Mouse (Mus musculus): ENCODE measurements around the gene Edn1. TPM values are rescaled to one million over a fixed set of nuclear protein-coding genes. Genes with fewer than 3 reads are reported as not detected.

Gene Edn1
- 10 to 100 TPM in 7 of 26 experiments, 1 to 10 TPM in 10, under 1 TPM in 3, not detected in 6; 0.71 to 33.7 (median 2.8) TPM for total RNA-seq (2018; cell fraction: chromatin; rRNA removed)
- 10 to 100 TPM in 8 of 26 experiments, 1 to 10 TPM in 10, under 1 TPM in 7, not detected in 1; 0.13 to 41.7 (median 2.7) TPM for total RNA-seq (2018; cell fraction: cytosol; rRNA removed)
- 100 to 1,000 TPM in 1 of 26 experiments, 10 to 100 TPM in 11, 1 to 10 TPM in 8, under 1 TPM in 5, not detected in 1; 0.54 to 112 (median 8.7) TPM for total RNA-seq (2018; cell fraction: nucleus; rRNA removed)
- polyA plus RNA-seq (2018): 0.41 to 0.55 TPM (median 0.44 TPM) in 3 replicates

DNA sequence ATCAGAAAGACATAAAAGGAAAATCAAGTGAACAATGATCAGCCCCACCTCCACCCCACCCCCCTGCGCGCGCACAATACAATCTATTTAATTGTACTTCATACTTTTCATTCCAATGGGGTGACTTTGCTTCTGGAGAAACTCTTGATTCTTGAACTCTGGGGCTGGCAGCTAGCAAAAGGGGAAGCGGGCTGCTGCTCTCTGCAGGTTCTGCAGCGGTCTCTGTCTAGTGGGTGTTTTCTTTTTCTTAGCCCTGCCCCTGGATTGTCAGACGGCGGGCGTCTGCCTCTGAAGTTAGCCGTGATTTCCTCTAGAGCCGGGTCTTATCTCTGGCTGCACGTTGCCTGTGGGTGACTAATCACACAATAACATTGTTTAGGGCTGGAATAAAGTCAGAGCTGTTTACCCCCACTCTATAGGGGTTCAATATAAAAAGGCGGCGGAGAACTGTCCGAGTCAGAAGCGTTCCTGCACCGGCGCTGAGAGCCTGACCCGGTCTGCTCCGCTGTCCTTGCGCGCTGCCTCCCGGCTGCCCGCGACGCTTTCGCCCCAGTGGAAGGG, at the start of gene Edn1:
Gene Edn1, plus strand, starts transcription at position 316 of the 561 bp plus-strand sequence.
- 3% methylated on average over 26 of the region's 26 CpGs for WGBS (ENCODE audit: missing documents)
- Histone ChIP-seq H3K79me2 (ENCODE audit: inconsistent target) (no peaks in the 10 kb centered on the region), H3K27ac (no peak within 1 kb of the TSS), H3K4me3 (ENCODE audit: inconsistent target) (peak within 1 kb of the TSS; percentile 25), H3K36me3 (ENCODE audit: inconsistent target) (no peaks in the 10 kb centered on the region)

DNA sequence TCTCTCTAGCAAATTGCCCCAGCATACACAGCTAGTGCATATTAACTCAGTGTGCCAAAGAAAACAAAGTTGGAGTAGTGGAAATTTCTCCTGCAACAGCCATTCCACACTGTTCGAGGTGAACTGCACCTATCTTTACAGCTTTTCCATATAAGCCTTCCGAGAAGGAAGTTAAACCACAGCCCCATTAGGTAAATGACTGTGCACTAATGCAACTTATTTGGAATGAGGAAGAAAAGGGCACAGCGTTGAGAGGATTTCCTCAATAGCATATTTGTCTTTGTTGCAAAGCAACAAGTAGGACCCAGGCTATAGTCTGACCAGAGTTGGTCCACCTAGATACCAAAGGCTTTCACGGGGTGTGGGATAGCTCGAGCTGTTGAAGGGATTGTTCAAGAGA, 47.5 kb upstream of the Edn1 start:
- Histone ChIP-seq H3K36me3 (ENCODE audit: inconsistent target) (no peaks in the 10 kb centered on the region), H3K27ac (0 out of 2 replicates have a peak overlapping the region, but pooled peaks have one; percentile 12), H3K4me3 (ENCODE audit: inconsistent target) (no peak overlapping the region), H3K79me2 (ENCODE audit: inconsistent target) (no peaks in the 10 kb centered on the region)
- 2% methylated on average over 5 of the region's 5 CpGs for WGBS (ENCODE audit: missing documents)

DNA sequence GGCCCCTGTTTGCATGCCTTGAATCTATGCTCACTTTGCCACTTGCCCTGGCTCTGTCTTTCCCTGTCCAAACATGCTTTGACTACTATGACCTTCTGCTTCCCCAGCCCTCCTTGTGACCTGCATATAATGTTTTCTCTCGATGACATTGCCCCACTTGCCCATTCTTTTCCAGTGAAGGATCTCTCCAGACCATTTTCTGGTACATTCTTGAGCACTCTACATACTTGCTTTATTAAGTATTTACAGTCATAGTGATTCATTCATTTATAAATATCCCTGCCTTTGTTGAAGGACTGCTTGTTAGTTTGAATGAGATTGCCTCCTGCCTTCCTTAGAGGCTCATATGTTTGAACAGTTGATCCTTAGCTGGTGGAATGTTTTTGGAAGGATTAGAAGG, 46.2 kb upstream of the Edn1 start:
- WGBS (ENCODE audit: missing documents): 100% methylated on average over 1 of the region's 1 CpGs
- no peaks in the 10 kb centered on the region for H3K36me3 ChIP-seq (ENCODE audit: inconsistent target)
- H3K27ac ChIP-seq: no peak overlapping the region
- H3K4me3 ChIP-seq (ENCODE audit: inconsistent target): no peak overlapping the region
- H3K79me2 ChIP-seq (ENCODE audit: inconsistent target): no peaks in the 10 kb centered on the region

DNA sequence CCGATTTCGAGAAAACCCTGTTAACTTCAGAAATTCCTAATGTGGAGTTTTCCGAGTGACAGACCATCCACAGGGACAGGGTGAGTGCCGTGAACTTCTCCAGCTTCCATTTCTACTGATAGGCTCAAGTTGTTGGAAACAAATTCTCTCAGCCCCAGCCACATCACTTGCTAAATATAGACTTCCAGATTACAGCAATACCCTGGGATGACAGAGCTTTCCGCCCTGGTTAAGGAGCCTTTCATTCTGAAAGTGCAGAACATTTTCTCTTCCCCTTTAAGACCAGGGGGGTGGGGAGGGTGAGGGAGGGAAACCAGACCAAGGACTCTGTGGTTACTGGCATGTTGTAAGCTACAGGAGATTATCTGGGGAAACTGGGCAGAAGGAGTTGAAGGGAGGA, 42.9 kb upstream of the Edn1 start:
- Histone ChIP-seq H3K4me3 (ENCODE audit: inconsistent target) (no peak overlapping the region), H3K36me3 (ENCODE audit: inconsistent target) (no peaks in the 10 kb centered on the region), H3K79me2 (ENCODE audit: inconsistent target) (no peaks in the 10 kb centered on the region), H3K27ac (peak overlapping the region; percentile 71)
- WGBS (ENCODE audit: missing documents): 12% methylated on average over 5 of the region's 5 CpGs

DNA sequence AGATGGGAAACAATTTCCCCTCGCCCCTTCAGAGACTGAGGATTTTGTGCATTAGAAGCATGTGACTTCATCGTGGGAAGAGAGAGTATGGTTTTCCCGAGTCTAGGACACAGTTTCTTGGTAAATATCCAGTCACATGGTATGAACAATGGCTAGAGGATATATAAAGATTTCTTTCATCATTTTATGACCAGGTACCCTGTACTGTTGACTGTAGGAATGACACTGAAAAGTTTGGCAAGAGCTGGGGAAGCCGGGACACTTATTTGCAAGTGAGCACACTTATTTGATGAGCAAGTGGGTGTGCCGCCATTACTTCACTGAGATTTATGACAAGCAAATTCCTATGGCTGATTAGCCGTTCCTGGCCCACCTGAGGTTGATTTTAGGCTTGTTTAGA, 40.6 kb upstream of the Edn1 start:
- Histone ChIP-seq H3K27ac (no peak overlapping the region), H3K36me3 (ENCODE audit: inconsistent target) (no peaks in the 10 kb centered on the region), H3K79me2 (ENCODE audit: inconsistent target) (no peaks in the 10 kb centered on the region), H3K4me3 (ENCODE audit: inconsistent target) (no peak overlapping the region)
- WGBS (ENCODE audit: missing documents): 95% methylated on average over 6 of the region's 6 CpGs

DNA sequence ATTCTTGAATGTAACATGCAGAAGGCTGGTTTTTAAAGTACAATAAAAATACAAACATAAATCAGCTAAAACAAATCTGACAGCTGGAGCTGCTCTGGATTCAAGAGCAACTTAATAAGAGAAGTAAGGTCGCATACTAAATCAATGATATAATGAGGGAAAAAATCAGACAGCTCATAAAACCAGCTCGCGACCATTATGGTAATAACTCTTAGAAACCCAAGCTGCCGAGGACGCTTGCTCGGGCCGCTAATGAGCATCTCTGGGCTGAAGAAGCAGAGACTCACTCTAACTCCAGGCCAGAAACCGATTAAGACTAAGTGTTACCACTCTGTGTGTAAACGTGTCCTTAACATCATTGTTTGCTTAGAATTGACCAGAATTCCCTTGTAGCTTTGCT, 31.2 kb upstream of the Edn1 start:
- Histone ChIP-seq H3K27ac (no peak overlapping the region), H3K36me3 (ENCODE audit: inconsistent target) (no peaks in the 10 kb centered on the region), H3K79me2 (ENCODE audit: inconsistent target) (no peaks in the 10 kb centered on the region), H3K4me3 (ENCODE audit: inconsistent target) (no peak overlapping the region)
- 96% methylated on average over 9 of the region's 9 CpGs for WGBS (ENCODE audit: missing documents)

DNA sequence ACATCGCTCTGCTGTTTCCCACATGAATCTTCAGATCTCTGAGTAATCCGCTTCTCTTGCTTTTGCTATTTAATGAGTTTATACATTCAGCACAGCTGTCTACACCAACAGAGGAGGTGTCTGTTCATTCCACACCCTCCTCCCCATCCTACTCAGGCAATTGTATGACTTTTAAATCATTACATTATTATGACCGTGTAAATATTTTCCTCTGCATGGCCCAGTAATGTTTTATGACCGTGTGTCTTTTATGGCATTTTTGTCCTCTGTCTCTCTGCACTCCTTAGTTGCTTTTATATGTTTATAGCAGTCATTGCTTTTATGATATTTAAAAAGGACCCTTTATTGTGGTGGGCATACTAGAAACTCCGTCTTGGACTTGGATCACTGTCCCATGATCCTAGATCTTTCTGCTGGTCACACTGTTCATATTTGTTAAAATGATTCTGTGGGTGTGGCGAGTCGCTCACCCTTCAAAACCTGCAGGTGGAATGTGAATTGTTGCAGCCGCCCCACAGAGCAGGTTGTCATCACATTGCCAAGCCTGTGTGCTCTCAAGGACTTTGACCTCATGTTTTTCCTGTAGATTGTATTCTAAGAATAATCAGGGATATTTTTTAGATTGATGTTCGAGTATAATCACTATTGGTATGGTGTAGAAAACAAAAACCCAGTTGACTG, 24.4 kb upstream of the Edn1 start:
- H3K36me3 ChIP-seq (ENCODE audit: inconsistent target): no peaks in the 10 kb centered on the region
- H3K4me3 ChIP-seq (ENCODE audit: inconsistent target): no peak overlapping the region
- 94% methylated on average over 9 of the region's 9 CpGs for WGBS (ENCODE audit: missing documents)
- no peak overlapping the region for H3K27ac ChIP-seq
- no peaks in the 10 kb centered on the region for H3K79me2 ChIP-seq (ENCODE audit: inconsistent target)

DNA sequence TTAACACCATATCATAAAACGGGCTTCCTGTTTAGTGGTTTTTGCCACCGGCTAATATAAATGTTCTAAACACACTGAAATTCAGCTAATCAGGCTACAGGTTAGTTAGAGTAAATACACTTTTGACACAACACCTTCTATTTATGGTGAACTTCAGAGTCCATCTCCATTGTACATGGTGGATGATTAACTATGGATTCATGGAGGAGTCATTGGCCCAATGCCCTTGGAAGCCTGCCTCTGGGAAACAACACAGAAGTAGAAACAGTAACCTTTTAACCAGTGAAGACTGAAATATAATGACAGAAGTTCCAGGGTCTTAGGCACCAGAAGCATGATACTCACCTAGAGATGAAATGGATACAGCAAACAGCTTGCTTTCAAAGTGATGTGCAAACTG, 23.5 kb upstream of the Edn1 start:
- H3K79me2 ChIP-seq (ENCODE audit: inconsistent target): no peaks in the 10 kb centered on the region
- no peak overlapping the region for H3K27ac ChIP-seq
- no peak overlapping the region for H3K4me3 ChIP-seq (ENCODE audit: inconsistent target)
- 72% methylated on average over 2 of the region's 2 CpGs for WGBS (ENCODE audit: missing documents)
- no peaks in the 10 kb centered on the region for H3K36me3 ChIP-seq (ENCODE audit: inconsistent target)

DNA sequence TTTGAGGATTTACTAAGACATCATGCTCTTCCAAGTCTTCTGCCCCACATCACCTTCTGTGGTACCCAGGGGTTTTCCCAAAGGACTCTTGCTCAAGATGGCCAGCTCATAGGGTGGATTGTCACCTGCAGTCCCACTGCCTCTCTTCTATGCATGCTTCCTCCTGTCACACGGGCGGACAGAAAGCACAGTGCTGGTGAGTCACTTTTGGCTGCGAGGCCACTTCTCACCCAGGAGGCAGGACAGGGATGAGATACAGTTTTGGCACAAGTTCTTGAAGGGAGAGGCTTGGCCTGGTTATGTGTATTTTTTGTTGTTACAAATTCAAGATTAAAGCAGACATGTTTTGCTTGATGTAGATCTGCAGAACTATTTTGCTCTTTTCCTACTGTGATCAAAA, 15.4 kb upstream of the Edn1 start:
- WGBS (ENCODE audit: missing documents): 53% methylated on average over 3 of the region's 3 CpGs
- H3K36me3 ChIP-seq (ENCODE audit: inconsistent target): no peaks in the 10 kb centered on the region
- no peak overlapping the region for H3K4me3 ChIP-seq (ENCODE audit: inconsistent target)
- no peaks in the 10 kb centered on the region for H3K79me2 ChIP-seq (ENCODE audit: inconsistent target)
- no peak overlapping the region for H3K27ac ChIP-seq

DNA sequence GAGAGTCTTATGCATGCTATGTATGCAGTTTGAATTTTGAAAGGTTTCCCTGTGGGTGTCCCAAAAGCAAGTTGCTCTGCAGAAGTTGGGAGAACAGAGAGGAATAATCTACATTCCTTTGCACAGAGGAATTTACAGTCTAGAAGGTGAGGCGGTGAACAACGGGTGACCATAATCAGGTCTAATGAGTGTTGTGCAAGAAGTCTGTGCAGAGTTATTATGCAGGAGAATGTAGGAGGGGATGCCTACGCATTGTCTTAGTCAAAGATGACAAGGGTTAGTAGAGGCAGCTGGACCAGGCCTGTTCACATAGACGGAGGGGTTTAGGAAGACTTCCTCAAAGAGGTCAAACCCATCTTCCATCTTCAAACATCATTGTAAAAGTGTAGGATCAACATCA, 14.5 kb upstream of the Edn1 start:
- WGBS (ENCODE audit: missing documents): 88% methylated on average over 4 of the region's 4 CpGs
- Histone ChIP-seq H3K79me2 (ENCODE audit: inconsistent target) (no peaks in the 10 kb centered on the region), H3K36me3 (ENCODE audit: inconsistent target) (no peaks in the 10 kb centered on the region), H3K4me3 (ENCODE audit: inconsistent target) (no peak overlapping the region), H3K27ac (no peak overlapping the region)

DNA sequence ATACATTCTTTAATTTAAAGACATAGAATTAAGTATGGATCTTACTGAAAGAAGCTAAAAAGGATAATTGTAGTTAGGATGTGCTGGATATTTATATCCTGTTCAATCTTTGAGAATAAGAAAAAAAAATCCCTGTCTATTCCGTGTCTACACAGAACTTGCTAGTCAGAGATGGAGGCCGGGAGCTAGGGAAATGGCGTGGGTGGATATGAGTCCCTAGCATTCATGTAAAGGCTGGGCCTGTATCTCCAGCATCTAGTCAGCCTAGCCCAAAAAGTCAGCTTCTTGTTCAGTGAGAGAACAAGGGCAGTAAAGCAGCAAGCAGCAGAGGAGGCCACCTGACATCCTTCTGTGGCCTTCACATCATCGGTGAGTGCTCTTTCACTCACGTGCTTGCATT, 8.7 kb upstream of the Edn1 start:
- Histone ChIP-seq H3K27ac (no peak overlapping the region), H3K36me3 (ENCODE audit: inconsistent target) (no peaks in the 10 kb centered on the region), H3K4me3 (ENCODE audit: inconsistent target) (no peak overlapping the region), H3K79me2 (ENCODE audit: inconsistent target) (no peaks in the 10 kb centered on the region)
- WGBS (ENCODE audit: missing documents): 92% methylated on average over 5 of the region's 5 CpGs

DNA sequence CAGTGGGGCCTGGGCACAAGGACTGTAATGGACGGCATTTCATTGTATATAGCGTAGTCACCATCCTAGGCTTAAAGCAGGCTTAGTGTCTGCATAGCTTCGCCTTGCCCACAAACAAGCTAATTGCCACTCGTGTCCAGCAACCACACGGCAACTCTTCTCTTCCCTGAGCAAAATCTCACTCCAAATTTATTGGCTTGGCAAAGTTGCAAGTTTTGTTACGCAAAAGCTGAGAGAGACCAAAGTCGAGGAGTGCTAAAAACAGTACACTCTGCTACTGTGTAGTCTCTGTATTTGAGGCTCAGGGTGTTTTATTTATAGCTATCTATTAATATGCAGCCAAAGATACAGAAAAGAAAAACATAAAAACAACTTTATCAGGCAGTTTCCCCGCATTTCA, 3.0 kb upstream of the Edn1 start:
- no peaks in the 10 kb centered on the region for H3K79me2 ChIP-seq (ENCODE audit: inconsistent target)
- H3K4me3 ChIP-seq (ENCODE audit: inconsistent target): no peak overlapping the region
- H3K36me3 ChIP-seq (ENCODE audit: inconsistent target): no peaks in the 10 kb centered on the region
- no peak overlapping the region for H3K27ac ChIP-seq
- WGBS (ENCODE audit: missing documents): 73% methylated on average over 8 of the region's 8 CpGs

DNA sequence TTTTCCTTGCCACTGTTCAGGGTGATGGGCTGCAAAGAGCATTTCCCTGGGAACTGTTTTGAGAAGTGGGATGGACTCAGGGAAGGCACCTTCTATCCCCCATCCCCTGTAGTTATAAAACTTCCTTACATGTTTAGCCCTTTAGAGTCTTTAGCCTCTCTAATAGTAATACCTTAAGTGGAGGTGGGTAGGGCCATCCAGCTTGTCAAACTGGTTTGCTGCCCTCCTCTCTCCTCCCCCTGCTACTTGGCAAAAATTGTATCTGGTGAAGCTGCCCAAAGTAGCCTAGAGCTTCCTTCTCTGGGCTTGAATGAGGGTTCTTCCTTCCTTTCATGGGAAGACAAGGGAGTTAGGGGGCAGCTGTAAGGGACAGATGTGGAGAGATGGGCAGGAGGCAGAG, 2.5 kb upstream of the Edn1 start:
- Histone ChIP-seq H3K27ac (no peak overlapping the region), H3K4me3 (ENCODE audit: inconsistent target) (no peak overlapping the region), H3K79me2 (ENCODE audit: inconsistent target) (no peaks in the 10 kb centered on the region), H3K36me3 (ENCODE audit: inconsistent target) (no peaks in the 10 kb centered on the region)

DNA sequence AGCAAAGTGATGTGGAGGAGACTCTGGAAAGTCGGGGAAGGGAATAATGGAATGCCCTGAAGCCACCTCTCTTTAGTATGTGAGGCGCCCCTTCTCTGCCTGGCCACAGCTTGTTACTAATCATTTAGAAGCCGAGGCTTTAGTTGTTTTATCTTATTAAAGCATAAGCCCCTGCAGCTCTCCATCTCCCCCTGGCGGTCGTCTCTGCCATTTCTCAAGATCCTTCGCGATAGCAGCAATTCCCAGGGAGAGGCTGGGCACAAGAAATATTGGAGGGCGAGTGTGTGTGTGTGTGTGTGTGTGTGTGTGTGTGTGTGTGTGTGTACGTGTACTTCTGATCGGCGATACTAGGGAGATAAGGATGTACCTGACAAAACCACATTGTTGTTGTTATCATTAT, 709 bp upstream of the Edn1 start:
- 4% methylated on average over 11 of the region's 11 CpGs for WGBS (ENCODE audit: missing documents)
- peak overlapping the region; percentile 25; the same call in 1 of the 2 replicates for H3K4me3 ChIP-seq (ENCODE audit: inconsistent target)

More for the DNA sequence above, 709 bp upstream of the Edn1 start:
- no peaks in the 10 kb centered on the region for H3K36me3 ChIP-seq (ENCODE audit: inconsistent target)
- H3K27ac ChIP-seq: no peak overlapping the region
- no peaks in the 10 kb centered on the region for H3K79me2 ChIP-seq (ENCODE audit: inconsistent target)
